Mouse (Mus musculus): ENCODE results near the gene Upp2. TPM values are rescaled to one million over a fixed set of nuclear protein-coding genes. Genes with fewer than 3 reads are reported as not detected.

Gene Upp2
- polyA plus RNA-seq (2016; fragmentation: Nextera tagmentation; extraction: Ambion mirVana), result 9.2 and 11.1 TPM in 2 replicates

DNA sequence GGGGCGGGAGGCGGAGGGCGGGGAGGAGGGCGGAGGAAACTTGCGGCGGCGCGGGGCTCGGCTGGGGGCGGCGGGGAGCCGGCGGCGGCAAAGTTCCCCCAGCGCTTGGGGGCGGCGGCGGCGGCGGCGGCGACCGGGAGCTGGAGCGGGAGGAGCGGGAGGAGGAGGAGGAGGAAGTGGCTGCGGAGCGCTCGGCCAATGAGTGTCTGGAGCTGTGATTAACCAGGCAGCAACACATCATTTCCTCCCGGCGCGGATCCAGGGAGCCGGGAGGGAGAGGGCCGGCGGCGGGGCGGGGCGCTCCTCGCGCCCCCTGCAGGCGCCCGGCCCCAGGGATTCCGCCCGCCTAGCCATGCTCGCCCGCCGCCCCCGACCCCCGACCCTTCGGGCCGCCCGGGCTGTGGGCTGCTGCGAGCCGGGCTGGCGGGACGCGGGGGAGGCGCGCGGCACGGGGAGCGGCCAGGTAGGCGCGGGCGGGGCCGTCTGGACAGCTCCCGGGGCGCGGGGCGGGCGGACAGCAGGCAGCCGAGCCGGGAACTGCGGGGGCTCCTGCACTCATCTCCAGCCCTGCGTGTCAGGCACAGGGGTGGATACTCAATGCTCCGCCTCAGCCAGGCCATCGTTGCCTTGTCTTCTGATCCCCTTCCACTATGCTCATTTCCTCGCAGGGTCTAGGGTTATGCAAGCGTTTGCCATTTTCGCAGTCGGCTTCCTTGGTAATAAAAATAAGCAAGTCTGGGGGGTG, at the start of gene Upp2, which contains the start of gene Acvr1:
TSS of gene Upp2 (plus strand) at position 233 of the 745 bp plus-strand sequence.
TSS of gene Acvr1 (minus strand) at position 92 of the 745 bp plus-strand sequence.
- H3K9me3 ChIP-seq, result no peaks in the 10 kb centered on the region
- ATAC-seq (ENCODE audit: low FRiP score, low read depth), result peak; percentile 94
- under 1% methylated on average over 64 of the region's 80 CpGs for WGBS
- peak within 1 kb of the TSS; percentile 98 for H3K27ac ChIP-seq
- H3K4me2 ChIP-seq (replicated peaks), result peak within 1 kb of the TSS; percentile 62
- no peaks in the 10 kb centered on the region for H3K36me3 ChIP-seq
- H3K4me3 ChIP-seq, result peak within 1 kb of the TSS; percentile 86
- H3K27me3 ChIP-seq (replicated peaks), result no peaks in the 10 kb centered on the region
- H3K4me1 ChIP-seq, result peaks cover 31% of the 10 kb centered on the region
- H3K9ac ChIP-seq, result peak within 1 kb of the TSS; percentile 93

DNA sequence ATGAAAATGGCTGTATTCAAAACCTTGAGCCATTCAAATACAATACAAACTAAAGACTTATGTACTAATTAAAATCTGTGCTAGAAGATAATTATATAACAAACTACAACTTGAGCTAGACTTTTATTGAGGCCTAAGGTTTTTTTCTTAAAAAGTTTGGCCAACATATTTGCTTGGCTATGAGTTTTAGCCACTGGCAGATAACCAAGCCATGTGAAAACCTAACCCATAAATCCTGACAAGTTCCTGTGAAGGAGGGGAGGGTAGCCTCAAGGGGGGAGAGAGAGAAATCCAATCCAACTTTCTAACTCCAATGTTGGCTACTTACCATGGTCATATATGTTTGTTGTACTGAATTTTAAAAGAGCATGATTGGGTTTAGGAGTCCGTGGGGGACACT, 48.6 kb upstream of the Upp2 start:
- Histone ChIP-seq H3K4me3 (no peak overlapping the region), H3K27ac (no peak overlapping the region), H3K4me2 (replicated peaks) (no peak overlapping the region), H3K27me3 (replicated peaks) (no peaks in the 10 kb centered on the region), H3K9ac (no peak overlapping the region), H3K9me3 (no peaks in the 10 kb centered on the region), H3K4me1 (no peaks in the 10 kb centered on the region), H3K36me3 (no peaks in the 10 kb centered on the region)
- 89% methylated on average over 1 of the region's 1 CpGs for WGBS
- no peak for ATAC-seq (ENCODE audit: low FRiP score, low read depth)

- ATAC-seq (ENCODE audit: low FRiP score, low read depth), result no peak
- Histone ChIP-seq H3K4me1 (no peaks in the 10 kb centered on the region), H3K9me3 (no peaks in the 10 kb centered on the region), H3K36me3 (no peaks in the 10 kb centered on the region), H3K27me3 (replicated peaks) (no peaks in the 10 kb centered on the region), H3K9ac (no peak overlapping the region), H3K4me3 (no peak overlapping the region), H3K4me2 (replicated peaks) (no peak overlapping the region), H3K27ac (no peak overlapping the region)
- WGBS, result 96% methylated on average over 9 of the region's 9 CpGs
These were observed 46.4 kb upstream of the Upp2 start for GRCm38 (mm10) chr2:58520727-58521126.

DNA sequence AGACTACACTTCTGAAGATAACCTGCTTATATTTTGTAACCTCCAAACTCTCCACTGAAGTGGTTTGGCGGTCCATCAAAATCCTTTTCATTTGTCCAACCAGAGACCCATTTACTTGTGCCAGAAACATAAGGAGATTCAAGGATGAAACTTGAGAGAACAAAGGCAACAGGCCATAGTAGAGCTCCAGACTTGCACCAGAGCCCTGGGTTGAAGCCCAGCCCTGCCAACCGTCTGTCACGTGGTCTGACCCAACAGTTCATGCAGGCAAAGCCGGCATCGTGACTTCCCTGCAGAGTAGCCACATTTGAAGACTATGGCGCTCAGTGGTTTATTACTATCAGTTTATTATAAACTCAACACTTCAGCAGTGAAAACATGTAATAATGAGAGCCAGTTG, 45.5 kb upstream of the Upp2 start:
- Histone ChIP-seq H3K36me3 (no peaks in the 10 kb centered on the region), H3K9ac (no peak overlapping the region), H3K9me3 (no peaks in the 10 kb centered on the region), H3K4me2 (replicated peaks) (no peak overlapping the region), H3K4me3 (no peak overlapping the region), H3K27me3 (replicated peaks) (no peaks in the 10 kb centered on the region), H3K4me1 (no peaks in the 10 kb centered on the region), H3K27ac (no peak overlapping the region)
- 90% methylated on average over 6 of the region's 6 CpGs for WGBS
- no peak for ATAC-seq (ENCODE audit: low FRiP score, low read depth)

DNA sequence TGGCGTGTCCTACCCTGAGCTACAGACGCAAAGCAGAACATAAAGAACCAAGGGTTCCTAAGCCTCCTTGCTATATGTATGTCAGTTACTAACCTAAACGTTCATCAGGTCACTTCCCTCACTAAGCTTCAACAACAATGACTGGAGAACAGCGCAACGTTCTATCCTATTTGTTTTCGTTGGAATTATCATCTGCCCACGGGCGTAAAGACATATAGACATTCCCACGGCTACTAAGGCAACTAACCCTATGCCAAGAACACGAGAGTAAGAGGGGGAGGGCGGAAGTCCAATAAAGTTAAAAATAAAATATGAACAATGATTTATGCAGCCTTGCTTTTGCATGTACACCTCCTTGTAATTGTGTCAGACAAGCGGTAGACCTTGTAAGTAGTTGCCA, 44.0 kb upstream of the Upp2 start:
- WGBS, result 88% methylated on average over 12 of the region's 12 CpGs

DNA sequence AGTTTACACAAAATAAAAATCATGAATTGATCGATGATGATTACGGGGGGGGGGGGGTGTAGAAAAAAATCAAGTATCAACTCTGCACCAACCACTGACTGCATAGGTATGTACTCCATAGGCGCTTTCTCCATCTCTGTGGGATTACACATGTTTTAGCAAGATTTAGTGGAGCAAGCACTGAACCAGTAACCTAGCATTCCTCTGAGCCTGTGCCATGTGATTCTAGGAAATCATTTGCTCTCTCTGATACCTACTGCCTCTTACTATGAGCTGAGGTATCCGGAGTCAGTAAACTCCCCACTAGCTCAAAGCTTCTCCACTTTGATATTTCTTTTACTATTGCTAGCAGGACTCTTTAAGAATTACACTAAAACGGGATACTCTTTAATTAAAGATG, 43.2 kb upstream of the Upp2 start:
- H3K4me1 ChIP-seq, result no peaks in the 10 kb centered on the region
- H3K9me3 ChIP-seq, result no peaks in the 10 kb centered on the region
- WGBS, result 93% methylated on average over 5 of the region's 5 CpGs
- no peak overlapping the region for H3K4me3 ChIP-seq
- no peaks in the 10 kb centered on the region for H3K36me3 ChIP-seq
- H3K27ac ChIP-seq, result no peak overlapping the region
- no peak for ATAC-seq (ENCODE audit: low FRiP score, low read depth)
- H3K9ac ChIP-seq, result no peak overlapping the region
- no peaks in the 10 kb centered on the region for H3K27me3 ChIP-seq (replicated peaks)
- H3K4me2 ChIP-seq (replicated peaks), result no peak overlapping the region

More for the DNA sequence above, 44.0 kb upstream of the Upp2 start:
- Histone ChIP-seq H3K27ac (no peak overlapping the region), H3K27me3 (replicated peaks) (no peaks in the 10 kb centered on the region), H3K9me3 (no peaks in the 10 kb centered on the region), H3K4me1 (no peaks in the 10 kb centered on the region), H3K36me3 (no peaks in the 10 kb centered on the region), H3K4me3 (no peak overlapping the region), H3K9ac (no peak overlapping the region), H3K4me2 (replicated peaks) (no peak overlapping the region)
- ATAC-seq (ENCODE audit: low FRiP score, low read depth), result no peak

DNA sequence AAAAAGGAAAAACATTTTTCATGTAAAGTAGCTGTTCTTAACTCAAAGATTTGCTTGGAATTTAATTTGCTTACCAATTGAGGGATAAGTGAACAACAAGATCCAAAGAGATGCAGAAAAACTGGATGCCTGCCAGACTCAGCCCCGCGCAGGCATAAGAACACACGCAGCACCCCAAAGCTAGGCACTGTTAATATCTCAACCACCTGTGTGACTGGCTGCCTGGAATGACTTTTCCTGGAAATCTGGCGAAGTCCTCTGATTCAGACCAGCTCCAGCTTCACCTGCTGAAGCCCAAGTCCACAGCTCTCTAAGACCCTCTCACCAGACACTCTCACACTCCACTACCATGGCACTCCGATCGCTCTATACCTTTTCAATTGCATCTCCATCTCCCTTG, 42.7 kb upstream of the Upp2 start:
- Histone ChIP-seq H3K4me2 (replicated peaks) (no peak overlapping the region), H3K4me3 (no peak overlapping the region), H3K27ac (no peak overlapping the region), H3K9ac (no peak overlapping the region), H3K4me1 (peaks cover 2% of the 10 kb centered on the region), H3K36me3 (no peaks in the 10 kb centered on the region), H3K27me3 (replicated peaks) (no peaks in the 10 kb centered on the region), H3K9me3 (no peaks in the 10 kb centered on the region)
- WGBS, result 93% methylated on average over 6 of the region's 6 CpGs
- ATAC-seq (ENCODE audit: low FRiP score, low read depth), result no peak

DNA sequence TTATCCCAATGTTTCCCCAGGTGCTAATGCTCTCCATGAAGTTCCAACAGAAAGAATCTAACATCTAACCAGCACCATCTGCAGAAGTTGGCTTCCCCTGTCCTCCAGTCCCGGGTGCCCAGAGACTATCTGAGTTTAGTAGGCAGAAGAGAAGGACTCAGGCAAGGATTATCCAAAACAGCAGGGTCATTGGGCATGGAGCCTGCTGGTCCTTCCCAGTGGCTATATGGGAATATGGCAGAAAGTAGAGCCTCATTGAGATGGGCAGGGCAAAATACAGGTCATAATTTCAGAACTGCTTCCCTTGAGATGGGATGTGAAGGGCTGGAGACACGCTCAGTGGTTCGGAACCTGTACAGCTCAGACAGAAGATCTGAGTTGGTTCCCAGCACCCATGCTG, 39.3 kb upstream of the Upp2 start:
- H3K9ac ChIP-seq, result no peak overlapping the region
- 81% methylated on average over 3 of the region's 3 CpGs for WGBS
- ATAC-seq (ENCODE audit: low FRiP score, low read depth), result no peak

GRCm38 (mm10) chr2:58529384-58529783, 37.7 kb upstream of the Upp2 start:
- Histone ChIP-seq H3K9ac (no peak overlapping the region), H3K4me2 (replicated peaks) (no peak overlapping the region), H3K4me3 (no peak overlapping the region), H3K36me3 (no peaks in the 10 kb centered on the region), H3K4me1 (peaks cover 42% of the 10 kb centered on the region), H3K9me3 (no peaks in the 10 kb centered on the region), H3K27me3 (replicated peaks) (no peaks in the 10 kb centered on the region), H3K27ac (no peak overlapping the region)
- ATAC-seq (ENCODE audit: low FRiP score, low read depth), result no peak
- 67% methylated on average over 5 of the region's 5 CpGs for WGBS

More for the DNA sequence above, 39.3 kb upstream of the Upp2 start:
- Histone ChIP-seq H3K27me3 (replicated peaks) (no peaks in the 10 kb centered on the region), H3K27ac (no peak overlapping the region), H3K9me3 (no peaks in the 10 kb centered on the region), H3K4me1 (peaks cover 26% of the 10 kb centered on the region), H3K36me3 (no peaks in the 10 kb centered on the region), H3K4me3 (no peak overlapping the region), H3K4me2 (replicated peaks) (no peak overlapping the region)

DNA sequence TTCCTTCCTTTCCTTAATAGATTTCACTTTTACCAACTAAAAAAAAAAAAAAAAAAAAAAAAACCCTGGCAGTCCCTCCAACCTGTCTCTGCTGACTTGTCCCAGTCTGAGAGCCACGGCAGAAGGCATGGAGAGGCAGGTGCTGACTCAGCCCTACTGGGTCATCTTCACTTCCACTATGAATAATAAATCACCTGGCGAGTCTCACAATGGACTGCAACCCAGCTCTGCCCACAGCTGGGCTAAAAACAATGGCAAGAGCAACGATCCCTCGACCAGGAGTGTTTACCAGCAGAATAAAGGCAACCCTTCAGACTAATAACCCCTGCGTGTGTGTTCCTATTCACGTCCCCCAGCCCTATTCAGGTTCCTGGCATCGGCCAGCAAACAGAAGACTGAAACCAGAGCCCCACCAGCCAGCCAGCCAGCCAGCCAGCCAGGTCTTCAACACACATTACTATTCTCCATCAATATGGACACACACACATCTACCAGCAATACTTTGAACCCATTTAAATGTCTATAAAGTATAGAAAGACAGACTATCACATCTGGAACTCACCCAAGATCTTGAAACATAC, 37.1 kb upstream of the Upp2 start:
- Histone ChIP-seq H3K4me2 (replicated peaks) (no peak overlapping the region; the same call in 1 of the 2 replicates), H3K9me3 (no peaks in the 10 kb centered on the region), H3K9ac (no peak overlapping the region), H3K4me1 (peaks cover 47% of the 10 kb centered on the region), H3K27ac (no peak overlapping the region), H3K27me3 (replicated peaks) (no peaks in the 10 kb centered on the region), H3K36me3 (no peaks in the 10 kb centered on the region), H3K4me3 (no peak overlapping the region)
- WGBS, result 14% methylated on average over 7 of the region's 7 CpGs
- ATAC-seq (ENCODE audit: low FRiP score, low read depth), result peak; percentile 13; the same call in 1 of the 2 replicates

DNA sequence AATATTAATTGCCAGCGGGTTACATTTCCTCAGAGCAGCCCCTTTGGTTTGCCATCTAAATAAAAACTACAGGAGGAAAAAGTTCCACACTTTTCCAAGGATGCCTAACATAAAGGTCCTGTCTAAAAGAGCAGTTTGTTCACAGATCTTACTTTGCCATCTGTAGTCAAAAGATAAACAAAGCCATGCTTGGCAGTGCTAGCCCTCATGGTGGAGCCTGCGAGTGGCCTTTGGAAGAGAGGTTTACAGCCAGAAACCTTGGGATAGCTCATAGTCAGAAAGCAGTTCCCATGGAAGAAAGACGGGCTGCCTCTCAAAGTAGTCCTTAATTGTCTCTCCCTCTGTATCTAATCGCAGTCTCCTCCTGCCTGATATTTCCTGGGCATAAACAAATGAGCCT, 36.6 kb upstream of the Upp2 start:
- H3K9me3 ChIP-seq, result no peaks in the 10 kb centered on the region
- WGBS, result 59% methylated on average over 4 of the region's 4 CpGs
- H3K4me3 ChIP-seq, result no peak overlapping the region
- no peak overlapping the region for H3K9ac ChIP-seq
- no peak for ATAC-seq (ENCODE audit: low FRiP score, low read depth)
- no peak overlapping the region for H3K27ac ChIP-seq
- no peaks in the 10 kb centered on the region for H3K36me3 ChIP-seq
- no peak overlapping the region for H3K4me2 ChIP-seq (replicated peaks)
- peaks cover 48% of the 10 kb centered on the region for H3K4me1 ChIP-seq
- no peaks in the 10 kb centered on the region for H3K27me3 ChIP-seq (replicated peaks)

GRCm38 (mm10) chr2:58532260-58532850, 34.7 kb upstream of the Upp2 start:
- Histone ChIP-seq H3K9ac (no peak overlapping the region), H3K4me1 (peaks cover 48% of the 10 kb centered on the region), H3K4me3 (no peak overlapping the region), H3K4me2 (replicated peaks) (peak overlapping the region; percentile 46), H3K36me3 (no peaks in the 10 kb centered on the region), H3K27me3 (replicated peaks) (no peaks in the 10 kb centered on the region), H3K27ac (peak overlapping the region; percentile 37; the same call in 1 of the 2 replicates), H3K9me3 (no peaks in the 10 kb centered on the region)
- 13% methylated on average over 10 of the region's 10 CpGs for WGBS
- ATAC-seq (ENCODE audit: low FRiP score, low read depth), result peak; percentile 88
